ENCODE assay signal across 29 mouse cellular contexts in the genomic region with DNA sequence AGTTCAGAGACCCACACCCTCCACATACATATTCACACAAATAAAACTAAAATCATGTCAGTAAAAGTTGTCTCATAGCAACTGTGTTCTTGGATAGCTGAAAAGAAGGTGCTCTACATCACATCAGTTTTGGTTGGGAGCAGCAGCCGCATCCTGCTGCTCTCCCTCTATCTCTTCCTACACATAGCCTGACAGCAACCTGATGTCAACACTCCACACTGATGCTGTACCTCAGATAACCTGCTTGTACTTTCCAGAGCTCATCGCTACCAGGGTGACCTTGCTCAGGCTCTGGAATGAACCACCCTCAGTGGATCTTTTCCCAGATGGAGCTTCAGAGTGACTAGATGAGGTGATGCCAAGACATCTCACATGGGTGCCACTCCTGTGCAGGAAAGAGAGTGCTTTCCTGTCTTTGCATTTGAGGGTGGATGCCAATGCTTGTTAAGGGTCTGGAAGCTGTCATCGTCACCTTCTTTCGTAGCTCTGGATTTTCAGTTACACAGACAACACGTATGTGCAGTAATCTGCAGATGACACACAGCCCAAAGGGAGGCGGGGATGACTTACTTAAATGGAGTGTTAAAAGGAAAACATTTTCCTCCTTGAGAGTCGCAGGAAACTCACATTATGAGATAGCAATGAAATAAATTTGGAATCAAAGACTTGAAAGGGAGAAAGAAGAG.
DNase-seq lines count a peak whose midpoint lies in the region; ATAC-seq and TF ChIP-seq lines count a peak whose summit lies in the region.
"Had no signal": no experiment of that assay in that cellular context is flagged by ENCODE, and none has a peak within 500 bp of the region (broad histone marks: within the 10 kb centered on the region; RNA-seq: fewer than 3 reads in every experiment).

No protein-coding gene starts in this region.

- H3K9me3 ChIP-seq in forebrain, postnatal 0 days (ENCODE audit: low read length), result no peaks in the 10 kb centered on the region
- H3K9me3 ChIP-seq in forebrain, embryonic 15.5 days, result no peaks in the 10 kb centered on the region
- no peaks in the 10 kb centered on the region for H3K9me3 ChIP-seq in heart, embryonic 14.5 days (ENCODE audit: control insufficient read depth, low read length)
- no peaks in the 10 kb centered on the region for H3K9me3 ChIP-seq in lung, embryonic 14.5 days (ENCODE audit: low read depth, low read length)
- H3K9me3 ChIP-seq in liver, embryonic 16.5 days (replicated peaks; ENCODE audit: control insufficient read depth, low read length), result no peaks in the 10 kb centered on the region
- H3K9me3 ChIP-seq: embryonic facial prominence, embryonic 13.5 days; forebrain, embryonic 12.5 days; hindbrain, embryonic 13.5 days; kidney, embryonic 15.5 days; midbrain, embryonic 12.5 days; neural tube, embryonic 15.5 days; stomach, embryonic 15.5 days had no signal

- H3K4me3 ChIP-seq in forebrain, postnatal 0 days (ENCODE audit: low read depth, low read length), result no peak overlapping the region
- no peak overlapping the region for H3K4me3 ChIP-seq in forebrain, embryonic 15.5 days
- no peak overlapping the region for H3K4me3 ChIP-seq in heart, embryonic 14.5 days (ENCODE audit: control insufficient read depth in 1 of 2, insufficient read depth in 1 of 2, low read depth in 1 of 2, low read length in 2 of 2)
- H3K4me3 ChIP-seq in lung, embryonic 14.5 days (ENCODE audit: low read depth, low read length), result no peak overlapping the region
- no peak overlapping the region for H3K4me3 ChIP-seq in liver, embryonic 16.5 days (ENCODE audit: low read depth, low read length)
- H3K4me3 ChIP-seq: embryonic facial prominence, embryonic 13.5 days; erythroblast, embryonic 14.5 days; forebrain, embryonic 12.5 days; heart, adult 2 months; hindbrain, embryonic 13.5 days; kidney, embryonic 15.5 days; midbrain, embryonic 12.5 days; neural tube, embryonic 15.5 days; stomach, embryonic 15.5 days had no signal

- no peaks in the 10 kb centered on the region for H3K4me1 ChIP-seq in forebrain, postnatal 0 days (ENCODE audit: insufficient read depth)
- no peaks in the 10 kb centered on the region for H3K4me1 ChIP-seq in forebrain, embryonic 15.5 days
- H3K4me1 ChIP-seq in heart, embryonic 14.5 days (ENCODE audit: control insufficient read depth in 2 of 2, insufficient read depth in 2 of 2, low read length in 2 of 2), result peaks cover 13% of the 10 kb centered on the region in 2 experiments
- H3K4me1 ChIP-seq in lung, embryonic 14.5 days (ENCODE audit: insufficient read depth), result 0 out of 2 replicates have a peak, but pooled peaks cover 5% of the 10 kb centered on the region
- H3K4me1 ChIP-seq in liver, embryonic 16.5 days (ENCODE audit: control insufficient read depth, low read depth, low read length), result peaks cover 17% of the 10 kb centered on the region
- H3K4me1 ChIP-seq: forebrain, embryonic 12.5 days; hindbrain, embryonic 13.5 days; midbrain, embryonic 12.5 days; neural tube, embryonic 15.5 days; stomach, embryonic 15.5 days had no signal

- peak; percentile 42; the same call in 1 of the 2 replicates for ATAC-seq in forebrain, postnatal 0 days
- no peak for ATAC-seq in forebrain, embryonic 15.5 days (replicated peaks)
- ATAC-seq in heart, embryonic 14.5 days (ENCODE audit: insufficient number of reproducible peaks, insufficient read depth, low FRiP score, low read depth), result peak; percentile 27; the same call in 1 of the 2 replicates
- ATAC-seq in lung, embryonic 14.5 days (ENCODE audit: insufficient read depth), result peak; percentile 67
- 0 out of 2 replicates have a peak, but pooled peaks have one; percentile 30 for ATAC-seq in liver, embryonic 16.5 days (ENCODE audit: low read depth)
- ATAC-seq: activated CD4-positive, CD25-positive, alpha-beta regulatory T cell, adult 4 months had no signal

- H3K27me3 ChIP-seq in forebrain, postnatal 0 days (ENCODE audit: insufficient read depth, low read length), result no peaks in the 10 kb centered on the region
- no peaks in the 10 kb centered on the region for H3K27me3 ChIP-seq in forebrain, embryonic 15.5 days
- no peaks in the 10 kb centered on the region for H3K27me3 ChIP-seq in heart, embryonic 14.5 days (ENCODE audit: control insufficient read depth, insufficient read depth, low read length)
- no peaks in the 10 kb centered on the region for H3K27me3 ChIP-seq in lung, embryonic 14.5 days (ENCODE audit: insufficient read depth, low read length)
- no peaks in the 10 kb centered on the region for H3K27me3 ChIP-seq in liver, embryonic 16.5 days (ENCODE audit: control insufficient read depth, insufficient read depth, low read depth, low read length)
- H3K27me3 ChIP-seq: hindbrain, embryonic 13.5 days; kidney, embryonic 15.5 days; midbrain, embryonic 12.5 days; neural tube, embryonic 15.5 days; stomach, embryonic 15.5 days had no signal

- peak; percentile 24 for DNase-seq in forebrain, postnatal 0 days
- no peak for DNase-seq in heart, postnatal 14 days
- DNase-seq in lung, embryonic 14.5 days, result peak; percentile 72
- DNase-seq in lung, postnatal 10 days, result no peak
- DNase-seq: adrenal gland, adult 8-10 months; cerebellum, adult 2 months; cerebellum, postnatal 36 days; embryo, embryonic 11 days; gastrocnemius, postnatal 14 days; heart, adult 2 months; kidney, adult 11 months; kidney, postnatal 36 days; layer of hippocampus, postnatal 36 days; lung, adult 18-20 months; right cerebral cortex, adult 18-20 months; right cerebral cortex, postnatal 4 days; thymus, postnatal 25 days had no signal

- H3K27ac ChIP-seq in forebrain, postnatal 0 days (ENCODE audit: low read depth, low read length), result no peak overlapping the region
- H3K27ac ChIP-seq in forebrain, embryonic 15.5 days (replicated peaks), result no peak overlapping the region
- H3K27ac ChIP-seq in heart, embryonic 14.5 days (replicated peaks in 1 of 2; ENCODE audit: control insufficient read depth in 1 of 2, insufficient read depth in 1 of 2, low read depth in 2 of 2, low read length in 2 of 2), result peak overlapping the region; percentile 8 to 53; a peak in 2 of 4 replicates
- no peak overlapping the region for H3K27ac ChIP-seq in lung, embryonic 14.5 days (ENCODE audit: low read depth)
- H3K27ac ChIP-seq in liver, embryonic 16.5 days (ENCODE audit: low read length), result no peak overlapping the region
- H3K27ac ChIP-seq: embryonic facial prominence, embryonic 13.5 days; forebrain, embryonic 12.5 days; heart, adult 2 months; hindbrain, embryonic 13.5 days; kidney, embryonic 15.5 days; midbrain, embryonic 12.5 days; neural tube, embryonic 15.5 days; stomach, embryonic 15.5 days had no signal

- no peak overlapping the region for H3K4me2 ChIP-seq in forebrain, postnatal 0 days (ENCODE audit: low read depth)
- no peak overlapping the region for H3K4me2 ChIP-seq in forebrain, embryonic 15.5 days (replicated peaks)
- no peak overlapping the region for H3K4me2 ChIP-seq in heart, embryonic 14.5 days (ENCODE audit: low read length)
- H3K4me2 ChIP-seq in lung, embryonic 14.5 days, result no peak overlapping the region
- no peak overlapping the region for H3K4me2 ChIP-seq in liver, embryonic 16.5 days (ENCODE audit: low read depth, low read length)
- H3K4me2 ChIP-seq: embryonic facial prominence, embryonic 13.5 days; forebrain, embryonic 12.5 days; hindbrain, embryonic 13.5 days; kidney, embryonic 15.5 days; midbrain, embryonic 12.5 days; neural tube, embryonic 15.5 days; stomach, embryonic 15.5 days had no signal

- intact Hi-C loops in heart, postnatal 14 days (cut with DNase I), result no loop called here

- 67% methylated on average over 7 of the region's 7 CpGs for WGBS in forebrain, postnatal 0 days
- WGBS in forebrain, embryonic 15.5 days, result 70% methylated on average over 7 of the region's 7 CpGs
- WGBS in heart, embryonic 14.5 days, result 29% methylated on average over 7 of the region's 7 CpGs
- WGBS in lung, embryonic 14.5 days, result 38% methylated on average over 7 of the region's 7 CpGs
- 63% methylated on average over 7 of the region's 7 CpGs for WGBS in liver, embryonic 16.5 days (ENCODE audit: insufficient replicate concordance)

- TF ChIP-seq CTCF in forebrain, postnatal 0 days (IDR thresholded peaks at IDR 0.05; ENCODE audit: low read depth), result no peak
- no peak for TF ChIP-seq CTCF in lung, embryonic 14.5 days (IDR thresholded peaks at IDR 0.05; ENCODE audit: low read depth)

- no peak overlapping the region for H3K9ac ChIP-seq in forebrain, postnatal 0 days
- H3K9ac ChIP-seq in forebrain, embryonic 15.5 days (replicated peaks), result no peak overlapping the region
- H3K9ac ChIP-seq in heart, embryonic 14.5 days (ENCODE audit: low read length), result no peak overlapping the region
- no peak overlapping the region for H3K9ac ChIP-seq in lung, embryonic 14.5 days
- H3K9ac ChIP-seq in liver, embryonic 16.5 days (ENCODE audit: low read depth, low read length), result no peak overlapping the region
- H3K9ac ChIP-seq: embryonic facial prominence, embryonic 13.5 days; forebrain, embryonic 12.5 days; hindbrain, embryonic 13.5 days; kidney, embryonic 15.5 days; midbrain, embryonic 12.5 days; neural tube, embryonic 15.5 days; stomach, embryonic 15.5 days had no signal

- H3K36me3 ChIP-seq in forebrain, postnatal 0 days (ENCODE audit: insufficient read depth), result no peaks in the 10 kb centered on the region
- H3K36me3 ChIP-seq in forebrain, embryonic 15.5 days, result no peaks in the 10 kb centered on the region
- no peaks in the 10 kb centered on the region for H3K36me3 ChIP-seq in heart, embryonic 14.5 days (ENCODE audit: control insufficient read depth, insufficient read depth, low read length)
- no peaks in the 10 kb centered on the region for H3K36me3 ChIP-seq in lung, embryonic 14.5 days (ENCODE audit: insufficient read depth)
- H3K36me3 ChIP-seq in liver, embryonic 16.5 days (ENCODE audit: control insufficient read depth, insufficient read depth), result no peaks in the 10 kb centered on the region
- H3K36me3 ChIP-seq: embryonic facial prominence, embryonic 13.5 days; forebrain, embryonic 12.5 days; hindbrain, embryonic 13.5 days; kidney, embryonic 15.5 days; midbrain, embryonic 12.5 days; neural tube, embryonic 15.5 days; stomach, embryonic 15.5 days had no signal

Comparison
In these comparisons a context has a peak if more than half of its experiments do, and no peak if none do; other contexts are left out.
1. DNase-seq: peak in forebrain, postnatal 0 days (single experiment) and lung, embryonic 14.5 days (single experiment); none in heart, postnatal 14 days (0 of 2) and lung, postnatal 10 days (single experiment).
2. H3K27ac ChIP-seq: peak in heart, embryonic 14.5 days (2 of 2); none in forebrain, postnatal 0 days (single experiment), forebrain, embryonic 15.5 days (single experiment), lung, embryonic 14.5 days (single experiment) and liver, embryonic 16.5 days (single experiment).